ENCODE assay signal across 7 mouse cellular contexts in genomic region chr3:97338522-97339192, GRCm38 (mm10). TPM values are rescaled to one million over a fixed set of nuclear protein-coding genes. Genes with fewer than 3 reads are reported as not detected.
DNase-seq lines count a peak whose midpoint lies in the region; ATAC-seq and TF ChIP-seq lines count a peak whose summit lies in the region.

No protein-coding gene starts in this region.

- H3K27me3 ChIP-seq in midbrain, embryonic 13.5 days, result no peaks in the 10 kb centered on the region; the same call in 1 of the 2 replicates
- no peaks in the 10 kb centered on the region for H3K27me3 ChIP-seq in small intestine, adult 2 months (ENCODE audit: control insufficient read depth, insufficient read depth, low read length)

- H3K9ac ChIP-seq in midbrain, embryonic 13.5 days (replicated peaks), result no peak overlapping the region

- WGBS in midbrain, embryonic 13.5 days, result 18% methylated on average over 13 of the region's 13 CpGs
- WGBS in small intestine, adult 2 months, result 31% methylated on average over 13 of the region's 13 CpGs

- peak; percentile 81; the same call in 1 of the 2 replicates for TF ChIP-seq CTCF in small intestine, adult 2 months (IDR thresholded peaks at IDR 0.05; ENCODE audit: extremely low read depth, insufficient read length, insufficient replicate concordance, low read depth, low read length)

- no peak for TF ChIP-seq POLR2A in small intestine, adult 2 months (IDR thresholded peaks at IDR 0.05; ENCODE audit: low read depth, low read length)

- no peaks in the 10 kb centered on the region for H3K9me3 ChIP-seq in midbrain, embryonic 13.5 days

- H3K36me3 ChIP-seq in midbrain, embryonic 13.5 days, result no peaks in the 10 kb centered on the region
- H3K36me3 ChIP-seq in small intestine, adult 2 months (ENCODE audit: control insufficient read depth, insufficient read depth, low read length), result no peaks in the 10 kb centered on the region

- intact Hi-C loops in left cerebral cortex, postnatal 36 days (cut with DNase I), result loop anchor here (2.0 to 5.0 kb wide), 5 partner anchors 41 to 402 kb away; partner anchors contain the start of gene Bcl9

- no peak overlapping the region for H3K4me3 ChIP-seq in midbrain, embryonic 13.5 days (replicated peaks)
- H3K4me3 ChIP-seq in small intestine, adult 2 months (ENCODE audit: low read depth, low read length), result no peak overlapping the region

- peak; percentile 96 for ATAC-seq in midbrain, embryonic 13.5 days

- peak; percentile 94 for DNase-seq in adrenal gland, postnatal 10 days
- peak; percentile 82 for DNase-seq in embryo, embryonic 11.5 days (ENCODE audit: low read depth, low spot score)
- peak; percentile 79 to 88 for DNase-seq in gastrocnemius, postnatal 4 days (ENCODE audit: low spot score in 2 of 2)
- peak; percentile 64 for DNase-seq in kidney, adult 11 months
- DNase-seq in left cerebral cortex, postnatal 36 days (ENCODE audit: low spot score in 2 of 2), result peak; percentile 85 to 90

- H3K4me1 ChIP-seq in midbrain, embryonic 13.5 days (replicated peaks), result peaks cover 15% of the 10 kb centered on the region
- no peaks in the 10 kb centered on the region for H3K4me1 ChIP-seq in small intestine, adult 2 months (ENCODE audit: control insufficient read depth, insufficient read depth, insufficient read length, low read length)

- H3K27ac ChIP-seq in midbrain, embryonic 13.5 days, result no peak overlapping the region
- no peak overlapping the region for H3K27ac ChIP-seq in small intestine, adult 2 months (ENCODE audit: insufficient read depth, low read depth, low read length)

- peak overlapping the region; percentile 13 for H3K4me2 ChIP-seq in midbrain, embryonic 13.5 days (replicated peaks)

RNA-seq across cellular contexts. Expression of gene Bcl9, which starts 40.9 kb away (rescaled TPM):
- 10 to 100 TPM; 13.8 to 19.1 TPM for total RNA-seq in adrenal gland, postnatal 10 days (2021)
- total RNA-seq in gastrocnemius, postnatal 4 days (2021), result 10 to 100 TPM; 24.1 to 26.5 TPM
- 10 to 100 TPM; 42.2 to 53.0 TPM for total RNA-seq in left cerebral cortex, postnatal 36 days (2021)
- polyA plus RNA-seq in midbrain, embryonic 13.5 days (2015; fragmentation: Nextera tagmentation; extraction: Ambion mirVana), result 98.7 and 111 TPM in 2 replicates
- 7.0 and 16.5 TPM in 2 replicates for polyA plus RNA-seq in small intestine, adult 2 months (2012; rRNA removed)
